Mouse (Mus musculus): Measurements from ENCODE around the gene Scamp5.

DNA sequence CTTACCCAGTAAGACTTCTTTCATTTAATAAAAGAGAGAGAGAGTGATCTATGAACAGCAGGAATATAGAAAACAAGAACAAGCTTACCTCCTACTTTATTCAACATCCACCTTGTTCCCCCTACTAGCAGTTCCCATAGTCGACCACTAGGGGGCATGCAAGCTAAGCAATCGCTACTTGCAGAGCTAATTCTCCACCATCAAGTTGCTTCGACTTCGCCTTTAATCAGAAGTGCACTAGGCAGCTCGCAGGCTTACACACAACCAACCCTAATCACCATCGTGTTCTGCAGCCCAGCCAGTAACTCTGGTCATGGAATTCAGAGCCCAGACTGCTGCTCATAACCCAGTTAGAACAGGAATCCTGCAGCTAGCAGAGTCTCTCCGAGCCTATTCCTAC is 17.9 kb upstream of the Scamp5 start:
- TF ChIP-seq CTCF (IDR thresholded peaks at IDR 0.05) (peak; percentile 98), EP300 (IDR thresholded peaks at IDR 0.05) (no peak)

All from lung, postnatal 0 days (tissue).